Mouse (Mus musculus): ENCODE data around the gene Gja4.

DNA sequence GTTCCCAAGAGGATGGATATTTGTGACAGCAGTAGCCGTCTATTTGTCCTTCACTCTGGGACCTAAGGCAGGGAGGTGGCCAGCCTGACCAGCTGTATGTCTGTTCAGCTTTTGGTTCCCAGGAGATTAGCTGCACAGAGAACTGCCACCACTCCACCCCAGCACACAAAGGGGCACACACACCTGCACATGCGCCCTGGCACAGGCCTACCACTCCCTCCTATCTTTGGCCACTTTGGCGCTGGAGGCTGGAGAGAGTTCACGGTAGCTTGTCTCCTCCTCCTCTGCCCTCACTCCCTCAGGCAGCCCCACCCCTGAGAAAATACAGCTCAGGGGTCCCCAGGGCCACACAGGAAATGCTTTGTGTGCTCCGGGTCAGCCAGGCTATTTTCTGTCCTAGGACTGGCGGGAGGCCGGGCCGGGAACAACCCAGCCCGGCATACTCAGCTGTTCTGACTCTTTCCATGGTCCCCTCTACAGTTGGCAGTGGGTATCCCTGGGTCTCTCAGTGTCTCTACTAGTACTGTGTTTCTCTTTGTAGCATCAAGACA lies 35.3 kb downstream of the Gja4 start:
- no peak for TF ChIP-seq CTCF (IDR thresholded peaks at IDR 0.05; ENCODE audit: low read depth)
- TF ChIP-seq EP300 (optimal IDR thresholded peaks at IDR 0.05): no peak
